Mouse (Mus musculus) layer of hippocampus, adult 9-10 months (tissue): ENCODE measurements around the gene Mast1.

Source experiments
- DNase-seq: peaks from one replicate; pipeline ENCODE4 v3.0.0; 2022; ENCODE audit warnings: low spot score

Gene Mast1

DNA sequence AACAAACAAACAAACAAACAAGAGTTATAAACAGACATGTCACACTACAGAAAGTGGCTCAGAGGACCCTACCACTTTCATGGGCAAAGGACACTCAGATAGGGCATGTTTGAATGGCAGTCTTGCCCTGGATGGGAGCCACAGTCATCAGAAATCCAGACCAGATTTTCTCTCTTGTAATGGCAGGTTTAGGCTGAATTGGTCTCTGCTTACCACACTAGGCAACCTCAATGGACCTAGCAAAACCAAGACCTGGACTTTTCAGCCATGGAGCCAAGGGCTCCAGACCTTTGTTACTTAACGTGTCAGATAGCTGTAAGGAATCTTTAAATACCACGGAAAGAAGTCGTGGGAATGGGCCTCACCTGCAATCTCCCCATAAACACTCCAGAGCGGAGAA is 6.5 kb upstream of the Mast1 start:
- DNase-seq = no peak

GRCm38 (mm10) chr8:84937620-84938485 is 694 bp upstream of the Mast1 start:
- DNase-seq = no peak

- no peak for DNase-seq
Observed at GRCm38 (mm10) chr8:84936041-84936961, 858 bp downstream of the Mast1 start.

DNA sequence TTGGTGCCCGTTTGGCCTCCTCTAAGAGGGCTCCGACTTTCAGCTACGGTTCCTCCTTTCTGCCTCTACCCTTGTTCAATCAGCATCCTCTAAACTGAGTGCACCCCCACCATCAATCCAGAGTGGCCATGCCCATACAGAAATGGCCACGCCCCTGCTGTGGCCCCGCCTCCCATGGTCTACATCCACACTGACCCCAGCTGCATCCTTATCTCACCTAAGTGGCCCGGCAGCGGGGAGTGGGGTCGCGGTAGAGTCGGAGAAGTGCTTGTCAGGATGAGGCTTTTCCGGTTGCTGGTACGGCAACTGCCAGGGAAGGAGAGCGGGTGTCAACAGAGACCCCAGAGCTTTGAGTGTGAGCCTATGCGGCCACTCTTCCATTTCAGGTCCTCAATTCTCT is 1.7 kb downstream of the Mast1 start:
- DNase-seq = no peak

DNA sequence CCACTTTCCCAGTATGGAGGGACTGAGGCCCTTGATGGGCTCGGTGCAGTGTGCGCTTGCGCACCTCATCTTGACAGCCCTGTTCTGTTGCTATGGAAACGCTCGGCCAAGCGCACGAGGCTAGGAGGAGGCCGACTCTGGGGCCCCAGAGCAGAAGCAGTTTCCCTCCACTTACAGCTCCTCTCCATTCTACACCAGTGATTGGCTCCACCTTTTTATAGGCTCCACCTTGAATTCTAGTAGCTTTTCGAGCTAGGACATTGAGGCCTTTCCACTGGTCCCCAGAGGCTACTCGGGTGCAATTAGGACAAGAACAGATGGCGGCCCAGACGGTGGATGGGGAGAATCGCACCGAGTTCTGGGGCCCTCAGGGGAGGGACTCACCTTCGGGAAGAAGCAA is 2.3 kb downstream of the Mast1 start:
- no peak for DNase-seq

DNA sequence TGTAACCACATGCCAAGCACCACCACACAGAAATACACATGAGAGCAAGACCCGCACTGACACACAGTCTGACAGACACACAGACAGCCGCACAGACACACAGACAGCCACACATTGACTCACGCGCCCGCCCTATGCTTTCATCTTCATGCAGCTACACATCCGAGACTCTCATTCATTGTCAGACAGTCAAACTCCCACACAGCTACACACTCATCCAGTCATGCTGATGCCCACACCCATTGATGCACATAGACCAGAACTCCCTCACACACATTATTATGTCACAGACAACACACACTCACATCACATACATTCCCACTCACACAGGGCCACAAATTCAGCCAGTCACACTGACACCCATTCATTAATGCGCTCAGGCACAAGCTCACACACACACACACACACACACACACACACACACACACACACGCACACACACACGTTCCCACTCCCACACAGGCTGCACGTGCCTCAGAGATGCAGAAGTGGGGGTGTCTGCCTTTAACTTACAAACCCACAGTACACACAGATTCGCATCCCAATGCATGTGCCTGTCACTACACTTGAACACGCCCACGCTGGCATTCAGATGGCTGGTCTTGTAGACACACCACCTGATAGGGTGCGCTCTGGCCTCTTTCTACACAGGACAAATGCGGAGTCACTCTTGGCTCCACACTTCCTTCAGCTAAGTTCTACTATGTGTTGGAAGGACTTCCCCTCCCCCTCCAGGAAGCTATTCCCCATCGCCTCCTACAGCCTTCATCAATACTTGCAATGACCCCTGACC is 3.2 kb downstream of the Mast1 start:
- DNase-seq = no peak

DNA sequence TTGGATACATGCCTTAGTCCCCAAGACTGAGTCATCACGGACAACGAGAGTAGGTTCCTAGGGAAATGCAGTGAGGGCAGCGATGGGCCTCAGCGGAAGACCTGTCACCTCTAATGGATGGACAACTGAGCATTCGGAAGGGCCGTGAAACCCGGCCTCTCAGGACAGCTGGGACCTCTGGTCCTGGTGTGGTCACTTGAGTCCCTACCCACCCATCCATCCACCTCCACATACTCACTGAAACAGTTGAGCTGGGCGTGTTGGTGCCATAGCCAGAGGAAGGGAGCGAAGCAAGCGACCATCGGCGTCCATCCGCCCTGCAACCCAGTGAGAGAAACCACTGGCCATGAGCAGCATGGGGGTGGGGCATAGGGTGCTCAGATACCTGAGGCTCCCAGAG is 6.6 kb downstream of the Mast1 start:
- DNase-seq = no peak

DNA sequence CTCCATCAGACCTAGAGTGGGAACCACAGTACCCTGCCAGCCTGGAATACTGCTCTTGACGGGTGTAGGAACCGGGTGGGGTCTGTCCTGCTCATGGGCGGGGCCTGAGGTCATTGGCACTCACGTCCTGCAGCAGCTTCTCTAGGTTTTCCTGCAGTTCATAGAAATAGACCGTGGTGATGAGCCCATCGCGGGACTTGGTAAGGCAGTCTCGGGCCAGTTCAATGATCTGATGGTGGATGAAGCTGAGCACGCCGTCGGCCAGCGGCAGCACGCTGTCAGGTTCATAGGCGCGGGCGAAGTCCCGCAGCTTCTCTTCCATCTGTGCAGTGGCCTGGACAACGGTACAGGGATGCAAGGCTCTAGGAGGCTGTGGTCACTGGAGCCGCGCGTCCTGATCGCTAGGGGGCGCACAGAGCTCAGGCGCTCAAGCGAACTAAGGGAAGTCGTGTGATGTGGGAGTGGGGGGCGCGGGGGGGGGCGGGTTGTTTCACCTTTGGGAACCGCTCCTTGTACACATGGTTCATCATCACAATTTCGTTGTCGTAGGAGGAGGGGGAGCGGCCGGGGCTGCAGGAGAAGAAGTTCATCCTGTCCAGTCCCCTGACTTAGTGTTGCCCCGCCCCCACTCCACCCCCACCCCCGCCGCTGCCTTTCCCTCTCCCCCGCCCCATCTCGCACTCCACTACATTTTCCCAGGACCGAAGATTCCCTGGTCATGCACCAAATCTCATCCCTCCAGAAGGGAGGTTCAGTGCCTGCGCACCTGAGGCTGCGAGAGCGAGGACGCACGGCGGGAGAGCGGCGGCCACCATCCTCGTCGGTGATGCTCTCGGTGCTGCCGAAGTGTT is 8.5 kb downstream of the Mast1 start:
- no peak for DNase-seq

- DNase-seq = no peak
Observed at GRCm38 (mm10) chr8:84927513-84927912, 9.6 kb downstream of the Mast1 start.

DNA sequence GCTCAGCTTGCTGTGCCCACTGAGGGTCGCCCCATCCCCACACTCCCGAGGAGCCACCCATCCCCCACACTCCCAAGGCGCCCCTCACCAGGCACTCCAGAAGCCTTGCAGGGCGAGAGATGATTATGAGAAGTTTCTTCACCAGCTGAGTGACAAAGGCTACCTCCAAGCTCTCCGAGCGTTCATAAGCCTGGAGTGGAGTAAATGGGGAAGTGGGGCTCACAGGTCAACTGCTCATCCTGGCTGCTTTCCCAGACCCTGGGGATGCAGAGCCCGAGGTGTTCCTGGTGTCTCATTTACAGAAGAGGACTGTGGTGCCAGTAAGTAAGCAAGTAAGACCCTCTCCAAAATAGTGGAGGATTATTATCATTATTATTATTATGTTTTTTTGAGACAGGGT is 11.6 kb downstream of the Mast1 start:
- no peak for DNase-seq

DNA sequence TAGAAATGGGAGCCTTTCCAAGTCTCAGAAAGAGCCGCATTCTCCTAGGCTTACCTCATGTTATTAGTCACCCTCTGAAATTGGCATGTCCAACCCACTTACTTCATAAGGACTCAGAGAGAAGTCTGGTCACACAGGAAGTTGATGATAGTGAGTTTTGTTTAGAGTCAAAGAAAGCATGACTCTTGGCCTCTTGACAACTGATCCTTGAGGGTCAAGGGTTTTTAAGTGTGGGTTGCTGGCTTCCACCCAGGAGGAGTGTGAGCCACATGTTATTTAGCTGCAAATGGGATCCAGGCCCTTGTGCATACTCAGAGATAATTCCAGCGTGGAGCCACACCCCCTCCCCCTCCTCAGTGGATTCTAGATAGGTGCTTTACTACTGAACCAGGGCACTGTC is 15.6 kb downstream of the Mast1 start:
- DNase-seq = no peak

DNA sequence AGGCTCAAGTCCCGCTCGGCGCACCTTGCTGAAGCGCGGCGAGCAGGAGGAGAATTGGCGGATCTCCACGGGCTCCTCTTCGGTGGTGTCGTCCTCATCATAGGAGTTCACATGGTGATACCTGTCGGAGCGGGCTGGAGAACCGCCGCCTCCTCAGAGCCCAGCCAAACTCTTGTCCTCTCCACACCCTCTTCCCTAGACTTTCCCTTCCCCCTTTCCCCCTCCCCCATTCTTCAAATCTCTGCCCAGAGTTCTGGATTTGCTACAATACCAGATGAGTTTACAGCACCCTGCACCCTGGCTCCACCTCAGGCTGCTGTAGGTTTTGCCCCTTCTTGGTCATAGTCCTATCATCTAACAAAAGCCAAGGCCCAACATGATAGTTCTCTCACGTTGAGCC is 18.5 kb downstream of the Mast1 start:
- no peak for DNase-seq

DNA sequence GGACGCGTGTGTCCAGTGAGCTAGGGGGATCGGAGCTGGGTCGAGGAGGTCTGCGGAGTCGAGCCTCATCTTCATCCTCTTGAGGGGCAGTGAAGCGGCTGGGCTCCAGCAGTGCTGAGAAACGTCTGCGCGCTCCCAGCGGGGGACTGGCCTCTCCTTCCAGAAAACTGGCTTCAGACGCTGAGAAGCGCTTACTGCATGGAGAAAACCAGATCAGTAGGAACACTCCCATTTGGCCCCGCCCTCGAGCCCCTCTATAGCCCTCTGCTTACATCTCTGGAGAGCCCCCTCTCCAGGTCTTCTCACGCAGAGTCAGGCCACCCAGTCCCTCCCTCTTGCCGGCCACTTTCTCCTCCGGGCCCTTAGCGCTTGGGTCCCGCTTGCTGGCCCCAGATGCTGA is 19.4 kb downstream of the Mast1 start:
- no peak for DNase-seq

DNA sequence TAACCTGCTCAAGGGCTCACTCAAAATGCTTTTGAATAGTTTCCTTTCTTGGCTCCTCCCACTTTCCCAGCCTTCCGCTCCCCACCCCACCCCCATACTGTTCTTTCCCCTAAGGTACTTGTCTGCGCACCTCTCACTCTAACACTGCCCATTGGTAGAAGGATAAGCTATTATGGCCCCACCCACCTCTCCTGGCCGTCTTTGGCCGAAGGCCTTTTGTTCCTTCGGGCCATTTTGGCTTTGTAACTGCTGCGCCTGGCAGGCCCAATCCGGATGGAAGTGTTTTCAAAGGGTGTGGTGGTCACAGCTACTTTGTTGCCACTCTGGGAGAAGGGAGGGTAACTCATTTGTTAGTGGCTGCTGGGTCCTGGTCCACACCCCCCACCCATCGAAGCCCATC is 21.9 kb downstream of the Mast1 start:
- no peak for DNase-seq

DNA sequence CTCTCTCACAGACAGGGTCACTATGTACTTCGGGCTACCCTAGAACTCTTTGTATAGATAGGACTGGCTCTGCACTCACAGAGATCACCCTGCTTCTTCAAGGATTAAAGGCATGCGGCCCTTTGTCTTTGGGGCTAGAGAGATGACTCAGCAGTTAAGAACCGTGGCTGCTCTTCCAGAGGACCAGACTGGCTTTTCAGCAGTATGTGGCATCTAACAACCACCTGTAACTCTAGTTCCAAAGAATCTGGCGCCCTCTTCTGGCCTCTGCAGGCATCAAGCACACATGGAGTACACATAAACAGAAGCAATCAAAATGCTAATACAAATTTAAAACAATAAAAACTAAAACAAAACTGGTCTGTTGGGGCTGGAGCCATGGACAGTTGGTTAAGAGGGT is 23.2 kb downstream of the Mast1 start:
- DNase-seq = no peak

GRCm38 (mm10) chr8:84913502-84913900 is 23.7 kb downstream of the Mast1 start:
- no peak for DNase-seq

GRCm38 (mm10) chr8:84912895-84913501 is 24.2 kb downstream of the Mast1 start:
- DNase-seq = no peak

DNA sequence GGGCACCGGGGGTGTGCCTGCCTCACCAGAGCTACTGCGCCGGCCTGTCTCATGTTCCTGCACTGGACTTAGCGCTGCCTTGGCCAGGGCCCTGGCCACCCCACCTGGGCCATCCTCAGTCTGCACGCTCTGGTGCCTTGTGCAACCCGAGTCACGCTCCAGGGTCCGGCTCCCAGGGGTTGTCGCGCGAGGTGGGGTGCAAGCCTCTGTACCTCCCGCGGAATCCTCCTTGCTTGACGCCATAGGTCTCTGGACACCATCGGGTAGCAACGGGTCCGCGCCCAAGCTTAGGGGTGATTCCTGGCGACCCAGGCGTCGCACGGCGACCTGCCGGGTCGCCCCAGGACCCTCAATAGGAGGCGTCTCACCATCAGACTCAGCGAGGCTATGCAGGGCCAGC is 24.8 kb downstream of the Mast1 start:
- no peak for DNase-seq

- DNase-seq = no peak
Observed at GRCm38 (mm10) chr8:84911854-84912253, 25.3 kb downstream of the Mast1 start.

DNA sequence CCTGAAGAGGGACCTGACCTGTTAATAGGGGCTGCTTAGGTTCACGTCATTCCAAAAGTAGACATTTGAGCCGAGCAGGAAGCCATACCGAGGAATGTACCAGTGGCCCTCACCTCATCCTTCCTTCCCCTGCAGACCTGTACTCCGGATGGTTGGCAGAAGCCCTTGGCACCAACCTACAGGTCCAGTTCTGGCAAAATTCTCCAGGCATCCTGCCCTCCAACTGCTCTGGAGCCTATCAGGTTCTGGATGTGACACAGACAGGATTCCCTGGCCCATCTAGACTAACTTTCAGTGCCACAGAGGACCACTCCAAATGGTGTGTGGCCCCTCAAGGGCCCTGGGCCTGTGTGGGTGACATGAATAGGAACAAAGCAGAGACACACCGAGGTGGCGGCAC is 26.6 kb downstream of the Mast1 start:
- no peak for DNase-seq

DNA sequence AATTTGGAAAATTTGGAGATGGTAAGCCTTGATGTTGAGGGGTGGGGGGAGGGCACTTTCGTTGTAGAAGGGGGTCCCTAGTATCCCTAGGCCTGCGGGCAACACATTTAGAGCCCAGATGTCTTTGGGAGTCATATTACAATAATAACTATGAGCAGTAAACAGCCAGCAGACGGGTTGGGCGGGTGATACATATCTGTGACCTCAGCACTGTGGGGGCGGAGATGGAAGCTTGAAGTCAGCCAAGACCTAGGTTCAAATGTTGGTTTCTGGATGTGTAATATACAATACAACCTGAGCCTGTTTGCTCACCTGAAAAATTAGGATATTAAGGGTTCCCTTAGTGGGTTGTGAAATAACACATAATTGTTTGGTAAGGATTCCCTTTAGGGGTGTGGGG is 27.2 kb downstream of the Mast1 start:
- no peak for DNase-seq
